ENCODE assay signal across 17 mouse cellular contexts in the genomic region with DNA sequence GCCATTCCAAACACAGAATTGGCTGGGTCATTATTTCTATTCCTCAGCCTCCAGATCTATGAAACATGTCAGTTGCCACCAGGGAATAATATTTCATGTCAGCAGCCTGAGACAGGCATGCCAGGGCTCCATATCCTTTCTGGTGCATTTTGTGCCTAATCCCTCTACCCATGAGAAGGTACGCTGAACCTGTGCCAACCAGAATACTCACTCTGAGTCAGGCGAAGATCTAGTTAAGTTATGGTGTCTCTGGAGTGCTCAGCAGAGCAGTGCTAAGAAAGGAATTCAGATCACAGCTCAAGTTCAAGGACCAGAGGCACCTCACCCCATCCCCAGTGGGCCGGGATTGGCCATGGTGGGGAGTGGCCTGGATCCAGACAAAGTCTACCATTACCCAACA.
"Had no signal": no experiment of that assay in that cellular context is flagged by ENCODE, and none has a peak within 500 bp of the region (broad histone marks: within the 10 kb centered on the region; RNA-seq: fewer than 3 reads in every experiment).

No protein-coding gene starts in this region.

- H3K27me3 ChIP-seq: liver, embryonic 15.5 days; midbrain, embryonic 13.5 days; neural tube, embryonic 15.5 days; stomach, embryonic 15.5 days had no signal

- H3K4me1 ChIP-seq: limb, embryonic 10.5 days; liver, embryonic 15.5 days; midbrain, embryonic 13.5 days; neural tube, embryonic 15.5 days; stomach, embryonic 15.5 days had no signal

- H3K36me3 ChIP-seq: limb, embryonic 10.5 days; liver, embryonic 15.5 days; midbrain, embryonic 13.5 days; neural tube, embryonic 15.5 days; stomach, embryonic 15.5 days had no signal

- H3K9ac ChIP-seq: liver, embryonic 15.5 days; midbrain, embryonic 13.5 days; neural tube, embryonic 15.5 days; stomach, embryonic 15.5 days had no signal

- H3K4me3 ChIP-seq: limb, embryonic 10.5 days; liver, embryonic 15.5 days; midbrain, embryonic 13.5 days; myocyte; neural tube, embryonic 15.5 days; stomach, embryonic 15.5 days had no signal

- DNase-seq: kidney, adult 8-10 months; kidney, postnatal 36 days; layer of hippocampus, adult 9-11 months; lung, adult 2 months; lung, postnatal 36 days; right cerebral cortex, adult 18-20 months; thymus, adult 2 months; thymus, postnatal 25 days had no signal

- H3K4me2 ChIP-seq: liver, embryonic 11.5 days; liver, embryonic 15.5 days; midbrain, embryonic 13.5 days; neural tube, embryonic 15.5 days; stomach, embryonic 15.5 days had no signal

- H3K9me3 ChIP-seq: limb, embryonic 10.5 days; liver, embryonic 15.5 days; neural tube, embryonic 15.5 days; stomach, embryonic 15.5 days had no signal

- ATAC-seq: lung, postnatal 0 days; midbrain, embryonic 13.5 days had no signal

- H3K27ac ChIP-seq: kidney, postnatal 0 days; limb, embryonic 10.5 days; liver, embryonic 15.5 days; midbrain, embryonic 13.5 days; neural tube, embryonic 15.5 days; stomach, embryonic 15.5 days had no signal
